Comparison of ENCODE assay signal across 19 mouse cellular contexts in genomic region chr16:73343531-73343930, GRCm38 (mm10).
DNase-seq lines count a peak whose midpoint lies in the region; ATAC-seq and TF ChIP-seq lines count a peak whose summit lies in the region.
"Had no signal": no experiment of that assay in that cellular context is flagged by ENCODE, and none has a peak within 500 bp of the region (broad histone marks: within the 10 kb centered on the region; RNA-seq: fewer than 3 reads in every experiment).

No protein-coding gene starts in this region.

- peak; percentile 18 to 33 for DNase-seq in cerebellum, postnatal 10 days
- DNase-seq in cerebellum, adult 8-10 months, result no peak
- peak; percentile 41 for DNase-seq in hindbrain, postnatal 0 days (ENCODE audit: low spot score)
- peak; percentile 5 for DNase-seq in brain, adult 2 months (ENCODE audit: low read depth, low spot score)
- no peak for DNase-seq in kidney, adult 11 months
- DNase-seq: adrenal gland, postnatal 10 days; B cell, adult 2 months; cerebellum, adult 18-20 months; embryo, embryonic 11 days; gastrocnemius, adult 2 months; gastrocnemius, postnatal 25 days had no signal

- no peaks in the 10 kb centered on the region for H3K9me3 ChIP-seq in hindbrain, postnatal 0 days (ENCODE audit: low read length)
- H3K9me3 ChIP-seq in hindbrain, embryonic 13.5 days, result no peaks in the 10 kb centered on the region
- no peaks in the 10 kb centered on the region for H3K9me3 ChIP-seq in limb, embryonic 13.5 days
- H3K9me3 ChIP-seq: embryonic facial prominence, embryonic 12.5 days; forebrain, embryonic 13.5 days; G1E; heart, embryonic 12.5 days; hindbrain, embryonic 10.5 days had no signal

- no peak overlapping the region for H3K27ac ChIP-seq in hindbrain, postnatal 0 days
- no peak overlapping the region for H3K27ac ChIP-seq in hindbrain, embryonic 13.5 days
- no peak overlapping the region for H3K27ac ChIP-seq in limb, embryonic 13.5 days
- H3K27ac ChIP-seq: embryonic facial prominence, embryonic 12.5 days; forebrain, embryonic 13.5 days; gastrocnemius, adult 2 months; hindbrain, embryonic 10.5 days had no signal

- no peaks in the 10 kb centered on the region for H3K36me3 ChIP-seq in hindbrain, postnatal 0 days (ENCODE audit: insufficient read depth, low read length)
- no peaks in the 10 kb centered on the region for H3K36me3 ChIP-seq in hindbrain, embryonic 13.5 days
- H3K36me3 ChIP-seq in limb, embryonic 13.5 days, result no peaks in the 10 kb centered on the region
- H3K36me3 ChIP-seq: embryonic facial prominence, embryonic 12.5 days; G1E; heart, embryonic 12.5 days; hindbrain, embryonic 10.5 days had no signal

- no peaks in the 10 kb centered on the region for H3K27me3 ChIP-seq in hindbrain, postnatal 0 days (ENCODE audit: insufficient read depth, low read length)
- H3K27me3 ChIP-seq in hindbrain, embryonic 13.5 days, result no peaks in the 10 kb centered on the region
- no peaks in the 10 kb centered on the region for H3K27me3 ChIP-seq in limb, embryonic 13.5 days
- H3K27me3 ChIP-seq: embryonic facial prominence, embryonic 12.5 days; forebrain, embryonic 13.5 days; heart, embryonic 12.5 days had no signal

- H3K4me3 ChIP-seq in hindbrain, postnatal 0 days (ENCODE audit: low read length), result no peak overlapping the region
- no peak overlapping the region for H3K4me3 ChIP-seq in hindbrain, embryonic 13.5 days
- no peak overlapping the region for H3K4me3 ChIP-seq in limb, embryonic 13.5 days
- H3K4me3 ChIP-seq: embryonic facial prominence, embryonic 12.5 days; forebrain, embryonic 13.5 days; gastrocnemius, adult 2 months; heart, embryonic 12.5 days; hindbrain, embryonic 10.5 days had no signal

- TF ChIP-seq CTCF in hindbrain, postnatal 0 days (IDR thresholded peaks at IDR 0.05; ENCODE audit: low read depth), result no peak

- no peak for ATAC-seq in hindbrain, postnatal 0 days
- ATAC-seq in hindbrain, embryonic 13.5 days (ENCODE audit: low FRiP score), result no peak
- ATAC-seq in limb, embryonic 13.5 days (ENCODE audit: low FRiP score, low read depth), result 0 out of 2 replicates have a peak, but pooled peaks have one; percentile 8
- ATAC-seq: CD4-positive, CD25-positive, alpha-beta regulatory T cell, adult 4 months; forebrain, embryonic 13.5 days had no signal

- H3K4me1 ChIP-seq in hindbrain, postnatal 0 days (ENCODE audit: insufficient read depth, low read length), result no peaks in the 10 kb centered on the region
- no peaks in the 10 kb centered on the region for H3K4me1 ChIP-seq in hindbrain, embryonic 13.5 days (replicated peaks)
- H3K4me1 ChIP-seq in limb, embryonic 13.5 days, result peaks cover 14% of the 10 kb centered on the region; the same call in 1 of the 2 replicates
- H3K4me1 ChIP-seq: embryonic facial prominence, embryonic 12.5 days; forebrain, embryonic 13.5 days; heart, embryonic 12.5 days; hindbrain, embryonic 10.5 days had no signal

- no peak overlapping the region for H3K9ac ChIP-seq in hindbrain, postnatal 0 days (replicated peaks; ENCODE audit: low read length)
- H3K9ac ChIP-seq in hindbrain, embryonic 13.5 days, result no peak overlapping the region
- no peak overlapping the region for H3K9ac ChIP-seq in limb, embryonic 13.5 days
- H3K9ac ChIP-seq: embryonic facial prominence, embryonic 12.5 days; forebrain, embryonic 13.5 days; heart, embryonic 12.5 days had no signal

- 64% methylated on average over 3 of the region's 3 CpGs for WGBS in hindbrain, postnatal 0 days
- 71% methylated on average over 3 of the region's 3 CpGs for whole genome bisulfite sequencing in hindbrain, embryonic 13.5 days
- 51% methylated on average over 3 of the region's 3 CpGs for WGBS in limb, embryonic 13.5 days

- H3K4me2 ChIP-seq in hindbrain, postnatal 0 days (ENCODE audit: low read depth, low read length), result no peak overlapping the region
- H3K4me2 ChIP-seq in hindbrain, embryonic 13.5 days, result no peak overlapping the region
- no peak overlapping the region for H3K4me2 ChIP-seq in limb, embryonic 13.5 days (replicated peaks)
- H3K4me2 ChIP-seq: embryonic facial prominence, embryonic 12.5 days; forebrain, embryonic 13.5 days; heart, embryonic 12.5 days had no signal

Comparison
In these comparisons a context has a peak if more than half of its experiments do, and no peak if none do; other contexts are left out.
1. DNase-seq: peak in cerebellum, postnatal 10 days (2 of 2), hindbrain, postnatal 0 days (single experiment) and brain, adult 2 months (single experiment); none in cerebellum, adult 8-10 months (single experiment) and kidney, adult 11 months (single experiment).